Mouse (Mus musculus): Measurements from ENCODE around the gene Tgfbr3l.
"Not testable (repeated sequence)": the region's sequence is repeated elsewhere in the genome, so short reads cannot be mapped to it uniquely, and the experiment has no call there.

Gene Tgfbr3l

GRCm38 (mm10) chr8:4238434-4239192 is 9.4 kb upstream of the Tgfbr3l start, which contains the start of the genes Map2k7 and Gm49320:
Gene Map2k7 (plus strand): TSS chr8:4238740.
Gene Gm49320 (plus strand): TSS chr8:4238865.
- peak; percentile 100 for DNase-seq

- no peak for DNase-seq
These were observed 8.7 kb upstream of the Tgfbr3l start for GRCm38 (mm10) chr8:4239193-4239890.

- no peak for DNase-seq
These were observed 3.0 kb upstream of the Tgfbr3l start for GRCm38 (mm10) chr8:4245061-4245460.

GRCm38 (mm10) chr8:4245737-4246136 is 2.3 kb upstream of the Tgfbr3l start:
- no peak for DNase-seq

GRCm38 (mm10) chr8:4247241-4247640 is 773 bp upstream of the Tgfbr3l start:
- no peak for DNase-seq

- DNase-seq = no peak
These were observed 1.2 kb downstream of the Tgfbr3l start for GRCm38 (mm10) chr8:4249213-4249612.

- peak; percentile 93 for DNase-seq
These were observed 2.4 kb downstream of the Tgfbr3l start for GRCm38 (mm10) chr8:4250306-4250970.

GRCm38 (mm10) chr8:4252116-4252760 is 4.2 kb downstream of the Tgfbr3l start:
- DNase-seq = no peak

GRCm38 (mm10) chr8:4252934-4253841 is 5.2 kb downstream of the Tgfbr3l start, which contains the start of gene Snapc2:
Gene Snapc2 (plus strand): TSS chr8:4253080.
- peak; percentile 96 for DNase-seq

GRCm38 (mm10) chr8:4254001-4254400 is 6.0 kb downstream of the Tgfbr3l start:
- peak; percentile 70 for DNase-seq

- not testable (repeated sequence) for DNase-seq
These were observed 7.5 kb downstream of the Tgfbr3l start for GRCm38 (mm10) chr8:4255471-4255870.

- peak; percentile 84 for DNase-seq
These were observed 8.9 kb downstream of the Tgfbr3l start for GRCm38 (mm10) chr8:4256911-4257310.

- DNase-seq = no peak
These were observed 9.3 kb downstream of the Tgfbr3l start for GRCm38 (mm10) chr8:4257350-4257749.

- DNase-seq = peak; percentile 86
These were observed 10.2 kb downstream of the Tgfbr3l start for GRCm38 (mm10) chr8:4258233-4258632.

GRCm38 (mm10) chr8:4258678-4259077 is 10.7 kb downstream of the Tgfbr3l start:
- no peak for DNase-seq

GRCm38 (mm10) chr8:4259125-4259804 is 11.3 kb downstream of the Tgfbr3l start, which contains the start of gene Ctxn1:
Gene Ctxn1 (minus strand): TSS chr8:4259274.
- DNase-seq = peak; percentile 94

GRCm38 (mm10) chr8:4259805-4260170 is 11.8 kb downstream of the Tgfbr3l start:
- DNase-seq = no peak

- no peak for DNase-seq
These were observed 15.2 kb downstream of the Tgfbr3l start for GRCm38 (mm10) chr8:4263105-4263791.

- DNase-seq = no peak
These were observed 17.3 kb downstream of the Tgfbr3l start for GRCm38 (mm10) chr8:4265160-4265914.

- no peak for DNase-seq
These were observed 19.6 kb downstream of the Tgfbr3l start for GRCm38 (mm10) chr8:4267627-4268026.
